Mouse (Mus musculus) cerebellum, adult 2 months (tissue): ENCODE data around the gene Dcst2.

Source experiments
- CTCF ChIP-seq: fragments of 200-500 bp; IDR thresholded peaks from 2 replicates; pipeline ENCODE4 v1.5.1; 2011; ENCODE audit warnings: low read depth, mild to moderate bottlenecking, control low read depth, low read length, moderate library complexity, borderline replicate concordance; ENCODE audit not compliant: insufficient read depth
- POLR2A ChIP-seq: fragments of 200-500 bp; IDR thresholded peaks from 2 replicates; pipeline ENCODE4 v1.6.1; 2011; ENCODE audit warnings: low read length, control low read depth, borderline replicate concordance; ENCODE audit not compliant: insufficient read depth

GRCm38 (mm10) chr3:89373581-89374231, 11.9 kb downstream of the Dcst2 start:
- TF ChIP-seq CTCF = no peak
- no peak for TF ChIP-seq POLR2A
